Mouse (Mus musculus): ENCODE data around the gene Ap1s3. TPM values are rescaled to one million over a fixed set of nuclear protein-coding genes. Genes with fewer than 3 reads are reported as not detected.
A peak's percentile ranks its signal among the peaks of the same experiment; 100 is the strongest.

Ap1s3 gene
- polyA plus RNA-seq, 1 experiment from 2014 or later: 0.12 TPM

GRCm38 (mm10) chr1:79655819-79656555 is 15.8 kb downstream of the Ap1s3 start:
- Histone ChIP-seq H3K4me1 (replicated peaks) (no peaks in the 10 kb centered on the region), H3K4me3 (no peak overlapping the region), H3K27ac (no peak overlapping the region), H3K27me3 (ENCODE audit: insufficient read depth, poor library complexity, severe bottlenecking) (no peaks in the 10 kb centered on the region), H3K36me3 (no peaks in the 10 kb centered on the region), H3K9me3 (no peaks in the 10 kb centered on the region)
- DNase-seq (ENCODE audit: low spot score): no peak
- 88% methylated on average over 4 of the region's 4 CpGs for WGBS

- no peak for DNase-seq (ENCODE audit: low spot score)
- Histone ChIP-seq H3K36me3 (no peaks in the 10 kb centered on the region), H3K4me3 (no peak overlapping the region), H3K4me1 (replicated peaks) (no peaks in the 10 kb centered on the region), H3K27ac (no peak overlapping the region), H3K27me3 (ENCODE audit: insufficient read depth, poor library complexity, severe bottlenecking) (no peaks in the 10 kb centered on the region), H3K9me3 (no peaks in the 10 kb centered on the region)
- 98% methylated on average over 2 of the region's 2 CpGs for WGBS
Measured at GRCm38 (mm10) chr1:79654948-79655347, 16.8 kb downstream of the Ap1s3 start.

- Histone ChIP-seq H3K4me1 (replicated peaks) (no peaks in the 10 kb centered on the region), H3K36me3 (no peaks in the 10 kb centered on the region), H3K27me3 (ENCODE audit: insufficient read depth, poor library complexity, severe bottlenecking) (no peaks in the 10 kb centered on the region), H3K4me3 (no peak overlapping the region), H3K9me3 (no peaks in the 10 kb centered on the region), H3K27ac (no peak overlapping the region)
- no peak for DNase-seq (ENCODE audit: low spot score)
- 89% methylated on average over 6 of the region's 6 CpGs for WGBS
Measured at GRCm38 (mm10) chr1:79643411-79644110, 28.2 kb downstream of the Ap1s3 start.

- Histone ChIP-seq H3K27ac (no peak overlapping the region), H3K27me3 (ENCODE audit: insufficient read depth, poor library complexity, severe bottlenecking) (no peaks in the 10 kb centered on the region), H3K4me1 (replicated peaks) (no peaks in the 10 kb centered on the region), H3K36me3 (no peaks in the 10 kb centered on the region), H3K4me3 (no peak overlapping the region), H3K9me3 (no peaks in the 10 kb centered on the region)
- DNase-seq (ENCODE audit: low spot score): no peak
- 90% methylated on average over 3 of the region's 3 CpGs for WGBS
Measured at GRCm38 (mm10) chr1:79642680-79643079, 29.1 kb downstream of the Ap1s3 start.

- no peak for DNase-seq (ENCODE audit: low spot score)
- Histone ChIP-seq H3K36me3 (no peaks in the 10 kb centered on the region), H3K4me1 (replicated peaks) (no peaks in the 10 kb centered on the region), H3K27me3 (ENCODE audit: insufficient read depth, poor library complexity, severe bottlenecking) (no peaks in the 10 kb centered on the region), H3K4me3 (no peak overlapping the region), H3K27ac (no peak overlapping the region), H3K9me3 (no peaks in the 10 kb centered on the region)
- WGBS: 89% methylated on average over 6 of the region's 6 CpGs
Measured at GRCm38 (mm10) chr1:79641355-79641754, 30.4 kb downstream of the Ap1s3 start.

DNA sequence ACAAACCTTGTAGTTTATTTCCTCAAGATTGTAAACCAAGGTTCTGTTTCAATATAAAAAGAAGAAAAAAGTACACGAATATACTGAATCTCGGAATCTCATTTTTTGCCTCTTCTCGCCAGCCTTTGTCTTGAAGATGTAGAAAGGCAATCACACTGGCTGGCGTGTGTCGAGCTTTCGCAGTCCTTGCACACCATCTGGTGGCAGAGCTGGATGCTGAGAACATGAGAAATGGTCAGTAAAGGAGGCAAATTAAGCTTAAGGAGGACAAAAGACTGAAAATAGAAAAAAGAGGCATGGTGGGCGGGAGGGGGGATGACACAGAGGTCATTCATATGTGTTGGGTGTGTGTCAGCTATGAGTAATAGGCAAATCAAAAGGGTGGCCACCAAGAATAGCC is 31.6 kb downstream of the Ap1s3 start:
- Histone ChIP-seq H3K27me3 (ENCODE audit: insufficient read depth, poor library complexity, severe bottlenecking) (no peaks in the 10 kb centered on the region), H3K4me3 (no peak overlapping the region), H3K9me3 (no peaks in the 10 kb centered on the region), H3K36me3 (no peaks in the 10 kb centered on the region), H3K4me1 (replicated peaks) (no peaks in the 10 kb centered on the region), H3K27ac (peak overlapping the region; percentile 40; the same call in 1 of the 2 replicates)
- 63% methylated on average over 7 of the region's 7 CpGs for WGBS
- DNase-seq (ENCODE audit: low spot score): peak; percentile 75

DNA sequence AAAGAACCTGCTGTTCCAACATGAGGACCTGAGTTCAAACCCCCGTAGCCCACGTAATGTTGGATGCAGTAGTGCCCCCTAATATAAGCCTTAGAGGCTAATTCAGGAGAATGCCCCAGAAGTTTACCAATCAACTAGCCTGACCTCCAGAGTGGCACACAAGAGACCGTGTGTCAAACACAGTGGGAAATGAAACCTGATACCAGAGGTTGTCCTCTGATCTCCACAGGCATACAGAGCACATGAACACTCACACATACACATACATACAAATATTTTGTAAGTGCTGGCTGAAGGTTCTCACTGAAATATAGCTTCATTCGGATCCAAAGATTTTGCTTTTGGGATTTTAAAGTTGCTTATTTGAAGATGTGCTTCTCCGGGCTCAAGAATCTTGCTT is 32.1 kb downstream of the Ap1s3 start:
- no peaks in the 10 kb centered on the region for H3K36me3 ChIP-seq
- no peak overlapping the region for H3K4me3 ChIP-seq
- H3K4me1 ChIP-seq (replicated peaks): no peaks in the 10 kb centered on the region
- no peaks in the 10 kb centered on the region for H3K9me3 ChIP-seq
- no peak for DNase-seq (ENCODE audit: low spot score)
- H3K27me3 ChIP-seq (ENCODE audit: insufficient read depth, poor library complexity, severe bottlenecking): no peaks in the 10 kb centered on the region
- H3K27ac ChIP-seq: peak overlapping the region; percentile 40; the same call in 1 of the 2 replicates
- 69% methylated on average over 5 of the region's 5 CpGs for WGBS

GRCm38 (mm10) chr1:79639107-79639506 is 32.7 kb downstream of the Ap1s3 start:
- Histone ChIP-seq H3K4me1 (replicated peaks) (no peaks in the 10 kb centered on the region), H3K9me3 (no peaks in the 10 kb centered on the region), H3K36me3 (no peaks in the 10 kb centered on the region), H3K27ac (0 out of 2 replicates have a peak overlapping the region, but pooled peaks have one; percentile 40), H3K4me3 (no peak overlapping the region), H3K27me3 (ENCODE audit: insufficient read depth, poor library complexity, severe bottlenecking) (no peaks in the 10 kb centered on the region)
- WGBS: 93% methylated on average over 6 of the region's 6 CpGs
- DNase-seq (ENCODE audit: low spot score): no peak

DNA sequence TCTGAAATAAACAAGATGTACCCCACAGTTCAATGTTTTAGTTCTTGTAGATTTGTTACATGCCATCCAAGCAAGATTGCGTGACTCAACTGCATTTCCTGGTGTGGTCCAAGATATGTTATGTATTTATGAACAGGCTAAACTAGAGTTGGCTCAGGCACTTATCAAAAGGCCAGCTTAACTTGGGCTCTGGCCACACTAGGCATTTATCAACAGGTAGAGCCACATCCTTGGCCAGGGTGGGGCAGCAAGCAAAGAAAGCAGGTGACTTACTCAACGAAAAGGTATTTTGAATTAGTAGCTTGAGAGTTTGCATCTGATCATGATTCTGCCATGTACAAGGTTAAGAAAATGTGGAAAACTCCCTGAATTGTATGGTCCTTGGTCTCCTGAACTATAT is 34.0 kb downstream of the Ap1s3 start:
- no peak for DNase-seq (ENCODE audit: low spot score)
- 95% methylated on average over 2 of the region's 2 CpGs for WGBS
- Histone ChIP-seq H3K4me1 (replicated peaks) (no peaks in the 10 kb centered on the region), H3K36me3 (no peaks in the 10 kb centered on the region), H3K4me3 (no peak overlapping the region), H3K27me3 (ENCODE audit: insufficient read depth, poor library complexity, severe bottlenecking) (no peaks in the 10 kb centered on the region), H3K9me3 (no peaks in the 10 kb centered on the region), H3K27ac (no peak overlapping the region)

DNA sequence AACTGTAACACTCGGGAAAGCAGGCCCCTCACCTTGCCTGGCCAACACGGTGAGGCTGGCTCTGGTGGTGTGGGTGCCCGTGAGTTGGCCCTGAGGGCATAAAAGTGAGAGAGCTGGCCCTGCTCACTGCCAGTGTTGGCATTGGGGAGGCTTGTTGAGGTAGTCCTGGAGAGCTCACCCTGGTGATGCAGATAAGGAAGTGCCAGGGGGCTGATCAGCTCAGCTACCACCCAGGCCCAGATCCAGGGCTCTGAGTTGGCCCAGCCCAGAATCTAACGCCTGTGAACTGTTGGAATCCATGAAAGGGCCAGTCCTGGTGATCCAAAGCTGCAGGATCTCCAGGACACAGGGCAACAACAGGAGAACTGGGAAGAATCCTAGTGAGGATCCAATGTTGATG is 40.3 kb downstream of the Ap1s3 start:
- WGBS: 88% methylated on average over 4 of the region's 4 CpGs
- no peaks in the 10 kb centered on the region for H3K4me1 ChIP-seq (replicated peaks)
- H3K36me3 ChIP-seq: no peaks in the 10 kb centered on the region
- no peaks in the 10 kb centered on the region for H3K9me3 ChIP-seq
- DNase-seq (ENCODE audit: low spot score): no peak
- 0 out of 2 replicates have a peak overlapping the region, but pooled peaks have one; percentile 3 for H3K27ac ChIP-seq
- H3K4me3 ChIP-seq: no peak overlapping the region
- H3K27me3 ChIP-seq (ENCODE audit: insufficient read depth, poor library complexity, severe bottlenecking): no peaks in the 10 kb centered on the region

DNA sequence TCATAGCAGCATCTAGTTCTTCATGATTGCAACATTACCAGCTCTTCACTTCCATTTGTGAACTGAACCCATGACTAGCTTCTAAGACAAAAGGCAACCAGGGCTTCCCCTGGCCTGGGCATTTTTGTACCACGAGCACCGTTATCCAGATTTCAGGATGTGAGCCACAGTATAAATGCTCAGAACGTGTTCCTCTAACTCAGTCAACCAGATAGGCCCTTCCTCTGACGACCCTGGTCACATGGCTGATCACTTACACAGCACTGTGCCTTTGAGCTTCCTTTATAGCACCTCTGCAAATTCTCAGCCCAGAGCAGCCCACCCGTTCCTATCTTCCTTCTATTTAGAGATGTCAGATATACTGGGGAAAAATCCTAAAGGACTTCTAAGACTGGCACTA is 42.0 kb downstream of the Ap1s3 start:
- Histone ChIP-seq H3K9me3 (no peaks in the 10 kb centered on the region), H3K36me3 (no peaks in the 10 kb centered on the region), H3K27ac (no peak overlapping the region), H3K4me1 (replicated peaks) (no peaks in the 10 kb centered on the region), H3K27me3 (ENCODE audit: insufficient read depth, poor library complexity, severe bottlenecking) (no peaks in the 10 kb centered on the region), H3K4me3 (no peak overlapping the region)
- WGBS: 88% methylated on average over 5 of the region's 5 CpGs
- DNase-seq (ENCODE audit: low spot score): no peak

GRCm38 (mm10) chr1:79626140-79626539 is 45.6 kb downstream of the Ap1s3 start:
- peak; percentile 22 for DNase-seq (ENCODE audit: low spot score)
- H3K4me3 ChIP-seq: no peak overlapping the region
- no peak overlapping the region for H3K27ac ChIP-seq
- H3K27me3 ChIP-seq (ENCODE audit: insufficient read depth, poor library complexity, severe bottlenecking): no peaks in the 10 kb centered on the region
- no peaks in the 10 kb centered on the region for H3K4me1 ChIP-seq (replicated peaks)
- no peaks in the 10 kb centered on the region for H3K9me3 ChIP-seq
- H3K36me3 ChIP-seq: no peaks in the 10 kb centered on the region; the same call in 1 of the 2 replicates
- 64% methylated on average over 4 of the region's 4 CpGs for WGBS

DNA sequence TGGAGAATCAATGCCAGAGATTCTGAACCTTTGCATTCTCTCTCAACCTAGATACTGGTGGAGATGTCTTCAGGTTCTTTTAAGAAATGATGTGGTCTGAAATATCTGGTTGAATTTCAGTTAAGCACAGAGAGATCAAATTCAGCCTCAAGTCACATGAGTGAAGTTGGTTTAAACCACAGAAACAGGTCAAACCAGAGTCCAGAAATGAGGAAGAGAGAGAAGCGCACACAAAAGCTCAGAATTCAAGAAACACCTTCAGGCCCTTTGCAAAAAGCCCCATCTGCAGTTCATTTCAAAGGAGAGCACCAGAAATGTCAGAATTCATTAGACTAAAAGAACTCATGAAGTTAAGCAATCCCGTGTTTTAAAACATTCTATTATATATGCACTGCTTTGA is 52.3 kb downstream of the Ap1s3 start:
- Histone ChIP-seq H3K27me3 (ENCODE audit: insufficient read depth, poor library complexity, severe bottlenecking) (no peaks in the 10 kb centered on the region), H3K9me3 (peaks cover 8% of the 10 kb centered on the region), H3K4me1 (replicated peaks) (no peaks in the 10 kb centered on the region), H3K4me3 (no peak overlapping the region), H3K36me3 (peaks cover 8% of the 10 kb centered on the region), H3K27ac (no peak overlapping the region)
- 85% methylated on average over 2 of the region's 2 CpGs for WGBS
- no peak for DNase-seq (ENCODE audit: low spot score)
